Mouse (Mus musculus): ENCODE results near the gene Tspan12. TPM values are rescaled to one million over a fixed set of nuclear protein-coding genes. Genes with fewer than 3 reads are reported as not detected.

Tspan12 gene
- total RNA-seq, 4 experiments from 2014 or later: 26.8 to 35.8 (median 28.3) TPM

GRCm38 (mm10) chr6:21774213-21774916 lies 78.0 kb downstream of the Tspan12 start:
- no peak for DNase-seq (ENCODE audit: low spot score in 2 of 2)

- DNase-seq (ENCODE audit: low spot score in 2 of 2): no peak
These were observed 82.9 kb downstream of the Tspan12 start for GRCm38 (mm10) chr6:21769447-21769809.

DNA sequence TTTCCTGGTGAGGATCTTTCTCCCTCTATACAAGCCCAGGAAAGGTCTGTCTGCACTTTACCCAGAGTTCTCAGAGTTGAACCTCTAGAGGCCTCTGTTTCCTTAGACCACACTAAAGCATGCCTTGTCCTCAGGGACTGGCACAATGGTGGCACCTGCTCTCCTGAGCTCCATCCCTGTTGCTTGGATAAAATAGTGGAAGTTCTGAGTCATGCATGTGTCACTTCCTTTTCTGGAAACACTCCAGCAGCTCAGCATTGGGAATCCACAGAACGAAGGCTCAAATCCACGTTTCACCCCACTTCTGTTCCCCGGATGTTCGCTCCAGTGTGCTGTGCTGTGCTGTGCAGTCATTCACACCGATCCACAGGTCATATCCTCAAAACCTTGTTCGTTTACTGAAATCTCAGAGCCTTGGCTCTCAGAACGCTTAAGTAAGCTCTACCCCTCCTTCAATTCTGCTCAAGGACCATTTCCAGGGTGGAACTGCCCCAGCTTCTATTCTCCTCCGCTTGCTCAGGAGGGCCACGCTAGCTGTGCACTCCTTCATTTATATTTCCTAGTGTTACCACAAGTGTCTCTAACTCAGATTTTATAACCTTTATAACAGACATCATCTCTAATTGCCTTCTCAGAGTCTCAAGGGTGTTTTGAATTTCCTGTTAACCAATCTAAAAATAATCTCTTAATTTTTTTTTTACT lies 83.4 kb downstream of the Tspan12 start:
- DNase-seq (ENCODE audit: low spot score in 2 of 2): no peak

DNA sequence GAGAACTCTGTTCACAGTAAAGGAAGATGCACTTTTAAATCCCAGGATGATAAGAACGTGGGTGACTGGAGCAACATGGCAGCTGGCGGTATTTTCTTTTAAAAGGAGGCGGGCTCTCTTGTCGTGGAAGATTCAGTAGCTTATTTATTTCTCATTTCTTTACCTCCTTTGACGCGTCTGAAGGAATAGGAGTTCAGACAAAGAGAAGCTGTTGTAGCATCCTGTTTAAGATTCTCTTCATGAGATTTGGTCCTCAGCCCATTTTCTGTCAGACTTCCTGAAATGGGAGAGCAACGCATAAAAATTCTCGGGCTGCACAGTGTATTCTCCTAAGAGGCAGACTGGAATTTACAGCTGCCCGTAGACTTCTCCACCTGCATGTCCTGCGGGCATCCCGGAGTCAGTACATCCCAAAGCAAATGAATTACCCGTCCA lies 84.5 kb downstream of the Tspan12 start:
- no peak for DNase-seq (ENCODE audit: low spot score in 2 of 2)

GRCm38 (mm10) chr6:21747536-21747935 lies 104.8 kb downstream of the Tspan12 start:
- DNase-seq (ENCODE audit: low spot score in 2 of 2): no peak

DNA sequence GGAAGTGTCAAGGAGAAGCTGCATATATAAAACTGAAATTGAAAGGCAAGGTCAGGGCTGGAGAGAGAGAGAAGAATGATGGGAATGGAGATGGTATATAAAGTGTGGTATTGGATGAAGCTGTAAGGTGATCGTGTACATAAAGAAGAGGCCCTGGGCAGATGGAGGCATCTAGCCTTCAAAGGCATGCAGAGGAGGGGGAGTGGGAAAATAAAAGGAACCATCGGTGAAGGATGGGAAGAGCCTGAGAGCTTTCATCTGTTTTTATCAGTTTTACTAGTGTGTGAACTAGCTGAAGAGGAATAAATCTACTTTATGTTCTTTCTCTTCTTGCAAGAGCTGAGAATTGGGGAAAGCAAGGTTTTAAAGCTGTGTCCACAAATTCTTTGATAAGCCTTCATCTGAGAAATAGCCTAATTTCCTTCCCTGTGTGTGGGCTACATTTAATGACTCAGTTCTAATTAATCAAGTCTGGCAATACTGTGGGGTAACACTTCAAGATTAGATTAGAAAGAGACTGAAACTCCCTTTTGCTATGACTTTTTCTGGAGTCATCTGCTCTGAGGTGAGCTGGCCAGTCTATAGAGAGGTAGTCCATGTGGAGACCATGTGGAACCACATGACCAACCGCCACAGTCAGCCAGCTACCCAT lies 107.6 kb downstream of the Tspan12 start:
- DNase-seq (ENCODE audit: low spot score in 2 of 2): no peak

GRCm38 (mm10) chr6:21740606-21741005 lies 111.7 kb downstream of the Tspan12 start:
- no peak for DNase-seq (ENCODE audit: low spot score in 2 of 2)

- no peak for DNase-seq (ENCODE audit: low spot score in 2 of 2)
These were observed 130.1 kb downstream of the Tspan12 start for GRCm38 (mm10) chr6:21722238-21722637.

Other genes starting within 250 kb of the Tspan12 start
- 10 to 100 TPM; 21.2 to 27.5 (median 26.0) TPM for gene Ing3, start 97.1 kb upstream of the Tspan12 start, total RNA-seq (2022)
- gene Cped1, start 133.4 kb upstream of the Tspan12 start, total RNA-seq (2022): 1 to 10 TPM; 2.7 to 4.1 (median 3.1) TPM